Mouse (Mus musculus) frontal cortex, postnatal 36 days (tissue): Measurements from ENCODE around the gene 4930512M02Rik.
"Not testable (repeated sequence)": the region's sequence is repeated elsewhere in the genome, so short reads cannot be mapped to it uniquely, and the experiment has no call there.

Source experiments
- DNase-seq, 2 experiments: peaks; one replicate each; pipeline ENCODE4 v3.0.0; 2022; ENCODE audit warnings: low spot score in 2 of 2

The 4930512M02Rik gene

GRCm38 (mm10) chr11:11627735-11628134 is at the start of gene 4930512M02Rik:
TSS of gene 4930512M02Rik (minus strand) at chr11:11627835.
- DNase-seq: not testable (repeated sequence)

GRCm38 (mm10) chr11:11677165-11677564 is 49.5 kb upstream of the 4930512M02Rik start:
- DNase-seq: no peak

DNA sequence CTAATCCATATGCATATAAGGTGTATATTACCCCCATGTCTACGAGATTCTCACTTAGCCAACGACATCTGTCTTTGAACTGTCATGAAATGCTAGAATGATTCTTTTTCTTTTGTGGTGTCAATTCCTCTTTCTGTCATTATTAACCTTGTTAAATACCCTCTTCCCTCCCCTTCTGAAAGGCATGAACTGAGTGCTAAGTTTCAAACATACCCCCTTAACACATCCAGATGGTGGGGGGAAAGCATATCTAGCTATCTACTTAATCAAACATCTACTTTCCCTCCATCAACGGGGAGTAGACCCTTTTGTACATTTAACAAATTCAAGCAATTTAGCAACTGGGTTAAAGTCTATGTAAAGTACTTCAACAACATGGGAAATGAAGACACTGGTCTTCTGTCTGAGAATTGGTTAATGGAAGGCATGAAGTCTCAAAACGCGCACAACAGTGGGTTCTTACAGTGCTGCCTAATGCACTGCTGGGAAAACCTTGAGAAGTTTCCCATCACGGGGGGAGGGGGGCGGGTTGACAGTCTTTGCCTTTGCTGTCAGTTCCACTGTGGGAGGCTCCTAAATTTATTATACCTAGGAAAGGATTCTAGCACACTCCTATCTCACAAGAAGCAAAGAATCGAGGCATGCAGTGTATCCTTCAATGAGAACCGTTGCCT is 48.6 kb upstream of the 4930512M02Rik start:
- DNase-seq: no peak

DNA sequence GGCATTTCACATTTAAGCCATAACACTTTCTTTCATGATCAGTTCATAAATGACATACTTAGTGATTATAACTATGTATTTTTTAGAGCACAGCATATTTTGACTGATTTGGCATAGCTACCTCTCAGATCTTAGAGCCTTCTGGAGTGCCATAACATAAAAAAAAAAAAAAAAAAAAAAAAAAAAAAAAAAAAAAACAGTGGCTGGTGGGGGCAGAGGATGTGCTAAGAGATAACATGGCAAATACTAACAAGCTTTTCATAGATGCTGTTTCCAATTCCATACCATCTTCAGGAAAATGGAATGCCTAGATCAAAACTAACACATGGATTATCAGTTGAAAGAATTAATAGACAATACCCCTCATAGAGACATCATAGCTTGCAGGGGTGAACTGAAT is 47.4 kb upstream of the 4930512M02Rik start:
- no peak for DNase-seq

GRCm38 (mm10) chr11:11672974-11673373 is 45.3 kb upstream of the 4930512M02Rik start:
- DNase-seq: no peak

GRCm38 (mm10) chr11:11667922-11668290 is 40.3 kb upstream of the 4930512M02Rik start:
- no peak for DNase-seq

GRCm38 (mm10) chr11:11667254-11667921 is 39.8 kb upstream of the 4930512M02Rik start:
- no peak for DNase-seq

DNA sequence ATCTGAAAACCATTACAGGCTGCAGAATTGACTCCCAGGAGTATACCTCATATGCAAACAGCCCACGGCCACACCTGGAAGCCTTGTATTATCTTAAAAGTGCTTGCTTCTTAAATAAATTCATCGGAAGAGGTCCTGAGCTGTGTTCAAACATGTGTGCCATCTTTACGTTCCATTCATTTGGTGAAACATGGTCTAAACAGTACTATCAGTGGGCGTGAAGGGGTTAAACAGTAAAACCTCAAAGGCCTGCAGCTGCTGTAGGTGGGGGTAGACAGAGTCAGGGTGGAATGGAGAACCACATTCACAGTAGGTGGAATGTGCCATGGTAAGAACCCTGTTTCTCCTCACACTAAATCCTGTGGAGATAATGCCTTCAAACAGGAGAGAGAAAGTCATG is 33.0 kb upstream of the 4930512M02Rik start:
- DNase-seq: no peak

DNA sequence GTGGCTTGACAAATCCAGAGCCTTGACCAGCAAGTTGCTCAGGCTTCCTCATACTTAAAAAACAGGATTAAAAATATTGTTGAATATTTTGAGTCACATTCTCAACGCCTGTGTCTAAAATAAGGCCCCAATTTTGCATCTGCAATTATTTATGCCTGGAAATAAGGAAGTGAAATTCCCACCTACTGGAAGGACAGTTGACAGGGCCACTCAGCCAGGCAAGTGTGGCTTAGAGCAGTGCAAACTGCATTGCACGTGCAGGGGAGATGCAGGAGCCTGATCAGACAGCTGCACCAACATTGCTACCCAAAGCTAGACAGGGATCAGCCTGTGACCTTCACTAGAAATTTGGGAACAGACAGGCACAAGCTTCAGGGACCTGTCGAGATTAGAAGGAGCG is 31.2 kb upstream of the 4930512M02Rik start:
- DNase-seq: no peak

DNA sequence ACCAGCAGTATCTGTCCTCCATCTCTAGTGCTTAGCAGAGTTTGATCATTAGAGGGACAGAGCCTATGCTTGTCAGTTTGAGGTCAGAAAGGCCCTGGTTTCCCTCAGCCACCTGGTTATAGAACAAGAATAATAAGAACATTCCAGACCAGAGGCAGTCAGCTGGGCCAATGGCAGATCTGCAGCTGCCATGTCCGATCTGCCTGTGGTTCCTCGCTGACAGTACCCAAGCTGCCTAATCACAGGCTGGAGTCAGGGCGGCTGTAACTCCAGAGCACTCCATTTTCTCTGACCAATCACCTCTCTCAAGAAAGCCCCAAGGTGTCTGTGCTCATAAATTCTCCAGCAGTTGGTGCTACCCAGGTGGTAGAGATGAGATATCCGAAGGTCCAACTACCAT is 30.0 kb upstream of the 4930512M02Rik start:
- DNase-seq: no peak

DNA sequence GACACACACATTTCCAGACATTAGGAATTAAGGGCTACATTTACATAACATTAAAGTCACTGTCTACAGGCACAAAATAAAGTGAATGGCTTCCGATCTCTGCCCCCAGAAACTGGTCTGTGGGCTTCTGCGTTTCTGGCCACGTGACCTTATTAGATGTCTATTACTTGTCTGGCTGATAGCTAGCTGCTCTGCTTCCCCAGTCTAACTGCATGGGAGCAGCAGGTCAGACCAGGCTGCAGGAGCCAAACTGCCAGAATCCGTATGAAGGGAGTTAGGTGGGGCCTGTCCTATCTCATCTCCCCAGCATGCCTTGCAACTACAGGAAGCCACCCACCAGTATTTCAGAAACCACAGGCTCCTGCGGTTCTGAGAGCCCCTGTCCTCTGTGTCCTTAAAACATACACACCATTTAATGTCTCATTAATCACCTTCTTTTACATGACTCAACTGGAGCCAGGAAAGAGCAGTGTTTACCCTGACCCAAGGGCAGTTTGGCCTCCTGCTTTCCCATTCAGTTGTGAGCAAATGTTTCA is 29.4 kb upstream of the 4930512M02Rik start:
- DNase-seq: no peak

- DNase-seq: no peak
These were observed 28.8 kb upstream of the 4930512M02Rik start for GRCm38 (mm10) chr11:11656388-11656787.

GRCm38 (mm10) chr11:11644303-11644702 is 16.7 kb upstream of the 4930512M02Rik start:
- DNase-seq: no peak

GRCm38 (mm10) chr11:11624073-11624705 is 3.4 kb downstream of the 4930512M02Rik start:
- DNase-seq: no peak

DNA sequence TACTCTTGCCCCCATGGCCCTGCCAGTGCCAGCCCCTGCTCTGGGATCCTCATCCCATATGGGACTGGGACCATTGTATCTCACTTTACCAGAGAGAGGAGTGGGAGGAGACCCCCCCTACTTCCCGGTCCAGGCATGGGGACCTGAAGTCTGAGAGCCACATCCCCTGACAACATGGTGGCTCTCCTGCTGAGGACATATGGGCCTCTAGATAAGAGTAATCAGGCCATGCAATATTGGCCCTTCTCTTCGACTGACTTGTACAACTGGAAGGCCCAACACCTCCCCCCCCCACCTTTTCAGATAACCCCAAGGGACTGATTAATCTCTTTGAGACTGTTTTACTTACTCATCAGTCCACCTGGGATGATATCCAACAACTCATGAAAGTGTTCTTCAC is 18.4 kb downstream of the 4930512M02Rik start:
- DNase-seq: no peak

DNA sequence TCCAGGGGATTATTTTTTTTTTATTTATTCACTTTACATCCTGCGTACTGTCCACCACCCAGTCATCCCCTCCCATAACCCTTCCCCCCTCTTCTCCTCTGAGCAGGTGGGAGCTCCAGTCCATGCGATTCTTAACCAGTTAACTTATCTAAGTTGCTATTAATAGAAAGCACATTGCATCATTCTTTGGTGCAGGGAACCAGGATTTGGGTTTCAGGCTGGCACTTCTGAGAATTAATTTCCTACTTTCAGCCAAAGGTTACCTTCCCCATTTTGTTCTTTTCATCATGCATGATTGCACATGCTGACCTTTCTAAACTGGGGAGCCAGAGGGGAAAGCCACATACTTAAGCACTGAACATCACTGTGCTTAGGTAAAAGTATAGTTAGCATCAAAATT is 40.3 kb downstream of the 4930512M02Rik start:
- DNase-seq: no peak

DNA sequence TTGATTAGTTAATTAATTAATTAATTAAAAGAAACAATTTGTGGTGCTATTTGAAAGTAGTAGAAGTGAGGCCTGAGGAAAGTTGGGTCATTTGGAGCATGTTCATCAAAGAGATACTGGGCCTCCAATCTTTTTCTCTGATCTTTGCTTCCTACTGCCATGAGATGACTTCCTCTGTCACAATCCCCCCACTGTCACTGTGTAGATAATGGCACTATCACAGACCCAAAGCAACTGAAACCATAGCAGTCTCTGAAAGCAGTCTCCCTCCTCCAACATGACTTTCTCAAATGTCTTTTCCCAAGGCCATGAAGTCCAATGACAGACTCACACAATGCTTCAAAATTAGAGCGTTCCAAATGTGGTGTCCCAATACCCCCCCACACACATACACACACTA is 41.2 kb downstream of the 4930512M02Rik start:
- DNase-seq: no peak

DNA sequence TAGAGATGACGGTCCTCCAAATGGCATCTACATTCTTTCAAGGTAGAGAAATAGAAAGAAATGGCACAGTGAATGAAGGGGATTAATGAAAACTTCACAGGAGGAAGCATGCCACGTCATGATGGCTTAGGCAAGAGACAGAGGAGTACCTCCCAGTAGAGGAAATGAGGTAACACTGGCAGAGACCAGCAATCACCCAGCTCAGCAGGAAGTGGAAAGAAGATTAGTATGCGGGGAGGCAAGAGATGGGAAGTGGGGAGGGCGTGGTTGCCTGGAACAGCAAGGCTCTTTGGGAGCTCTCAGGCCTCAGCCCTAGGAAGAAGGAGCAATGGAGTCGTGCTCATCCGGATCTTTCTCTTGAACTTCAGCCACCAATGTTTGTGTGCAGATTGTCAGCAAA is 53.9 kb downstream of the 4930512M02Rik start:
- DNase-seq: no peak

- no peak for DNase-seq
These were observed 56.9 kb downstream of the 4930512M02Rik start for GRCm38 (mm10) chr11:11570747-11571146.

DNA sequence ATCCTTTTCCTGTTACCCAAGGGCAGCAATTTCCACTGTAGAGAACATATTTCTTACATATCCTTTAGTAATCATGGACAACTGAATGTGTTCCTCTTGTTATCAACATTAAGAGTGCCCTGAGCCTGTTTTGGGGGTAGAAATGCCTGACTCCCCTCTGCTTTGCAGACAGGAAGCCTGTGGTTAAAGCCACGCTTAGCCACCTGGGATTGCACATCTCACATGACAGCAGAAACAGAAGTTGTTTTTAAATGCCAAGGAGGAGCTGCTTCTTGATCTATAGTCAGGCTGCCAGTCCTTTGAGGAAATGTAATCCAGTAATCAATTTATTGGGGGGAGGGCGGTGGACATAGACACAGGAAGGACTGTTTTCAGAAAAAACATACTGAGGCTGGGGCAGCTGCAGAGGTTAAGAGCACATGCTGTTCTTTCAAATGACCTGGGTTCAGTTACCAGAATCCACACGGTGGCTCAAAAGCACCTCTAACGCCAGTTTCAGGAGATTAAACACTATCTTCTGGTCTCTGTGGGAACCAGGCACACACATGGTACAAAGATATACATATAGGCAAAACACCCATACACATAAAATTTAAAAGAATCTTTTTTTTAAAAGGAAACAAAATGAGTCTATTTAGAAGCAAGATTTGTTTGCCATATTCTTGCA is 58.0 kb downstream of the 4930512M02Rik start:
- no peak for DNase-seq

DNA sequence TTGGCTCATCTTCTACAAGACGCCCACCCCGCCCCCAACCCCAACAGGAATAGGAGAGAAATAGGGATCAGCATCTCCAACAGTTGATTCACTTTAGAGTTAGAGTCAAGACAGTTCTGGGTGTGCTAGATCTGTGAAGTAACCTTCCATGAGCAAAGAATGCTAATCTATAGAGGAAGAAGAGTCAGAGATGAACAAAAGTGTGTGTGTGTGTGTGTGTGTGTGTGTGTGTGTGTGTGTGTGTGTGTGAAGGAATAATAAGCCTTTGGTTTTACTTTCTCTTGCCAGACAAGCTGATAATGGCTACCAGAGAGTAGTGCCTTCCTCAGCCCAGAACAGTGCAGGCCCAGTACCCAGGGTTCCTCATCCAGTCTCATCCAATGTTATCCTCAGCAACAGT is 59.6 kb downstream of the 4930512M02Rik start:
- no peak for DNase-seq

- DNase-seq: no peak
These were observed 62.4 kb downstream of the 4930512M02Rik start for GRCm38 (mm10) chr11:11565146-11565820.
